Mouse (Mus musculus) testis, postnatal 14 days (tissue): ENCODE measurements around the gene Cnpy1.

Source experiments
- DNase-seq: peaks from one replicate; pipeline ENCODE4 v3.0.0; 2021; ENCODE audit warnings: low spot score

The Cnpy1 gene

DNA sequence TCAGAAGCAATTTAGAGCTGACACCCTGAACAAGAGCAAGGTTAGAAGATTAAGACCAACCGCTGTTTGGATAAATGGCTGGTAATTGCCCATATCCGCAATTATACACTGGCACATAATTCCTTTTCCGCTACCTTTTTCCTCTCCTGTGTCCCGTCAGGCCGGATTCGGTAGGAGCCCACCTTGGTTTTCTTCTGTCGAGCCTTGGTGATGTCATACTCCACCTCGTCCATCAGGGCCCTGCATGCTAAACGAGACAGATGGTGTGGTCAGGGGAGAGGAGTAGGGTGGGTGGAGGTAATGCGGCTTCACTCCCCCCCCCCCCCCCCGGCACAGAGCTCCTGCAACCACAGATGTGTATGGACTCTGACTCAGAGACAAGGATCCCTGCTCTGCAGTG lies at the start of gene Cnpy1:
Gene Cnpy1, minus strand, starts transcription at position 233 of the 400 bp plus-strand sequence.
- no peak for DNase-seq

DNA sequence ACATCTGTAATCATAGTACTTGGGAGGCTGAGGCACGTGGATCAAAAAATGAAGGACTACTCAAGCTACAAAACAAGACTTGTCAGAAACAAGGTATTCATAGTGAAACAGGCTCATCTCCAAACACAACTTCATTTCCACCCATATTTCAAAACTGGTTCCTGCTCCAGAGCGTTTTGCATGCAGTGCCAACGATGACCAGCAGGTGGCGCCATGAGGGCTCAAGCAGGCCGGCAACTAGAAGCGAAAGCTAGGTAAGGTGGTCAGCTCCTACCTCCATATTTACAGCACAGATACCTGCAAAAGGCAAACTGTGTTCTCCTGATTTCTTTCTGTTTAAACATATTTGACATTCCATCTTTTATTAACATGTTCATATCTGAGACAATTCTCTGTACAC lies 48.4 kb upstream of the Cnpy1 start:
- DNase-seq, result peak; percentile 69

DNA sequence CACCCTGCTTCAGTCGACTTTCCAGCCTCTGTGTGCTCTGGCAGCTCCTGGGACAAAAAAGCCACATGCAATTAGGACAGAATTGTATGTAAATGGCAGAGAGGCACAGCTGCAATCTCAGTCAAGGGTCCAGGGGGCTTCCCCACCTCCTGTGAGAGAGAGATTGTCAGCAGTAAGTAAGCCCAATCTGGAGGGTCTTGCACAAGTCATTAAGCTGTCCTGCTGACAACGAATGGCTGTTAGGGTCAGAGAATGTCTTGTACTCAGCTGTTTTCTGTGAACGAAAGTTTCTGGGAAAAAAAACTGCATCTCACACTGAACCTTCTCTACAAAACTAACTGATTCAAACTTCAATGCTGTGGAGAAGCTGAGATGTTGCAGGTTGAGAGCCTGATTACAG lies 46.7 kb upstream of the Cnpy1 start:
- no peak for DNase-seq

DNA sequence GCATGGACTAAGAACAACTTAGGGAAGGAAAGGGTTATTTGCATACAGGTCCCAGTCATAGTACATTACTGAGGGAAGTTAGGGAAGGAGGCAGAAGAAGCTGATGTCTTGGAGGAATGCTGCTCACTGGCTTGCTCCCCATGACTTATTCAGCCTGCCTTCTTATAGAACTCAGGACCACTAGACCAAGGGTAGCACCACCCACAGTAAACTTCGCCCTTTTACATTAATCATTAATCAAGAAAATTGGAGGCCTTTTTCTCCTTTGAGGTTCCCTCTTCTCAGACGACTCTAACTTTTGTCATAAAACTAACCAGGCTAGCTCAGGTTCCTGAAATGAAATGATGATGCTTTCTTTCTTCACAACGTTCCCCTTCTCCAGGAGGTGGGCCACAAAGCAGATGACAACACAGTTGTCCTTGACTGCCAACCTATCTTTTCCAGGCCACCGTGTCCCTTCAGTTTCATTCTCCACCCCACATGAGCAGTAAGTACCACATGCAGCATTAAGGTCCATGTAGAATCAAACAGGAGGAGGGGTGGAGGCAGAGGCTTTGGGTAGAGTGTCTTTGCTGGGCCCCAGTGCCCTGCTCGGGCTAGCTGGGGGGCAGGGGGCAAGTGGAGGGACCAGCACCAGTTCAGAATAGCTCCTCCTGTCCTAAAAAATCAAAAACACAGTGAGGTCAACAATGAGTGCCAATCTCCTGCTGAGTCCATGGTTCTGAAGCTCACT lies 45.7 kb upstream of the Cnpy1 start:
- no peak for DNase-seq

DNA sequence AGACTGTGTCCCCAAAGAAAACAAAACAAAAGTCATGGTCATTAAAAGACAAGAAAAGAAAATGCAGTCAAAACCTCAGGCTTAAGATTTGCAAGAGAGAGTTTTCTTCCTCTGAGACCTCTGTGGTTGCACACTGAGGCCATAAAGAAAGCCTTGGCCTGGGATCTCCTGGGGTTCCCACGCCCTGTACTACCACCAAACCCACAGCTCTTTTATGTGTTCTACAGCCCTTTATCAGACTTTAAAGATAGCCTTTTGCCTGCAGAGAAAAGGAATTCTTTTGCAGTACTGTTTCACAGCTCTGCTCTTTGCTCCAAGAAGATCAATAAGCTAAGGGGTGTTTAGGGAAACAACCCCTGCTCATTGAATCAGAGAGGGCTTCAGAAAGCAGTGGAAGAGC lies 45.0 kb upstream of the Cnpy1 start:
- DNase-seq, result no peak

DNA sequence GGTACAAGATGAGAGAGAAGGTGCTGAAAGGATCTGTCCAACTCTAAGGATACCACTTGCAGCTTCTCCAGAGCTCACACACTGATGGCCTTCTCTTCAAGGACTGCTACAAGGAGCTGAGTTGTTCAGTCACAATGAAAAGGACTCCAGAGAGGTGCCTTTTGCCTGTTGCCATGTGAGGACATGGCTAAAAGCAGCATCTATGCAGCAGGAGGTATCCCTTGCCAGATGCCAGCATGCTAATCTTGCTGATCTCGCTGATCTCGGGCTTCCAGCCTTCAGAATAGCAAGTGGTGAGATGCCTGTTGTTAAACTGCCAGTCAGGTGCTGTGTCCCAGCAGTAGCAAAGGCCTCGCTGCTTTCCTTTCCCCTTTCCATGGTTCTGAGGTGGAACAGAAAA lies 43.5 kb upstream of the Cnpy1 start:
- no peak for DNase-seq

DNA sequence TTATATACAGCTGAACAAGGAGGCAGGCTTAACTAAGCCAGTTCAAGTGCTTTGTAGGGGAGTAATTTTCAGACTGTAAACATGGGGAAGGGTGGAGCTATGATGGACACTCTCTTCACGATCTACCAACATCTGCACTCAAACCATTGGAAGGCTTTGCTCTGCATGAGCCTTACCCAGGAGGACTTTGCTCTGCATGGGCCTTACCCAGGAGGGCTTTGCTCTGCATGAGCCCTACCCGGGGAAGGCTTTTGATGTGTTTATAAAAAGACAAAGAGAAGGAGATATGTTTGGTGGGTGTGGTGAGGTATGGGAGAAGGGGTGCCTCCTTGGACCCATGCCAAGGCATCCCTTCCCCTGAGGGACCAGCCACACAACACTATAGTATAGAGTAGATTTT lies 31.7 kb upstream of the Cnpy1 start:
- DNase-seq, result no peak

DNA sequence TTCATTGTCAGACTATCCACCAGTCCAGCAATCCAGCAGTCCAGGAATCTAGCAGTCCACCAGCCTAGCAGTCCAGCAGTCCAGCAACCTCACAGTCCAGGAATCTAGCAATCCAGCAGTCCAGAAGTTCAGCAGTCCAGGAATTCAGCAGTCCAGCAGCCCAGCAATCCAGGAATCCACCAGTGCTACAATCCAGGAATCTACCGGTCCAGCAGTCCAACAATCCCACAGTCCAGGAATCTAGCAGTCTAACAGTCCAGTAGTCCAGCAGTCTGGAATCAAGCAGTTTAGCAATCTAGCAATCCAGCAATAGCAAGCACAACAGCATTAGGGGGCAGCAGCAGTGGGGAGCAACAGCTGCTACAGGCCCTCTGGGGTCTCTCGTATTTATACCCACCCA lies 27.2 kb upstream of the Cnpy1 start:
- DNase-seq, result no peak

DNA sequence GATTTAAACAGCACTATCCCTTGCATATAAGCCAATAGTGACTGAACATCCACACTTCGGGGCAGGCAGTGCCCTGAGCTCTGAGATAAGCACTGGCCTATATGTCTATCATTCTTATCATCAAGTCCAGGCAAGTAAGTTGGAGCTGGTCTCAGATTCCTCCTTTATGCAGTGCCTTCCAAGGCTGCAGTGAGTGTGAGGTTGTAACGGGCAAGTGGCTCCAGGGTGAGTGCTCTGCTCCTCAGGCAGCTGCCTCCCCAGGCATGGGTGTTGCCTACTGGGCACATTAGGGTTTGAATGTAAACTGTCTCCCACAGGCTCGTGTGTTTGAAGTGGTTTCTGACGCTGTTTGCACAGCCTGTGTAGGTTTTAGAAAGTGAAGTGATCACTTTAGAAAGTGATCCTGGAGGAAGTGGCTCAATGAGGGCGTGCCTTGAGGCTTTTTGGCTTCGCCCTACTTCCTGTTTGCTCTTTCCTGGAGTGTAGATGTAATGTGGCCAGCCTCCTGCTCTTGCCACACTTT lies 23.9 kb upstream of the Cnpy1 start:
- DNase-seq, result no peak

DNA sequence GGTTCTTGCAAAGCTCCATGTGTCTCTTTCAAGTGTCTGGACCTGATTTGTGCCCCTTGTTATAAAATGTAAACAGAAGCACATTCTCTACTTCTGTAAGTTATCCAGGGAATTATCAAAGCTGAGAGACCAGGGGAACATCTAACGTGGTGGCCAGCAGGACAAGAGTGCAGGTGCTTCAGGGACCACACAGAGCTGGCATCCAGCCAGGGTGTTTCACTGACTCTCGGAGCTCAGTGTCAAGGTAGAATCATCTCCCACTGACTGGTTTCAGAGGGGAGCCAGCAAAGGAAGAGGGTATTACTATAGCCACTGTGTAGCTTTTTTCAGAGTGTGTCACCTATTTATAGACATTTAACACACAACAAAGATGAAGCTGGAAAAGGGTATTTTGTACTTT lies 22.0 kb upstream of the Cnpy1 start:
- no peak for DNase-seq

DNA sequence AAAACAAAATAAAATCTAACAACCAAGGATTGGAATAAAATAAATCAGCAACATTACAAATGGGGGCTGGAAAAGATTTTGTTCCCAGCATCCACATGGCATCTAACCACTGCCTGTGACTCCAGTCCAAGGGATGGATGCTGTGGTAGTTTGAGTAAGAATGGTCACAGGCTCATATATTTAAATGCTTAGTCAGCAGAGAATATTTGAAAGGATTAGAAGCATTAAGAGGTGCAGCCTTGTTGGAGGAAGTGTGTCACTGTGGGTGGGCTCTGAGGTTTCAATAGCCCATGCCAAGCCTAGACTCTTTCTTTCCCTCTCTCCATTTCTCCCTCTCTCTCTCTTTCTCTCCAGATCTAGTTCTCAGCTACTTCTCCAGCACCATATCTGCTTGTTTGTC lies 20.0 kb upstream of the Cnpy1 start:
- DNase-seq, result no peak

DNA sequence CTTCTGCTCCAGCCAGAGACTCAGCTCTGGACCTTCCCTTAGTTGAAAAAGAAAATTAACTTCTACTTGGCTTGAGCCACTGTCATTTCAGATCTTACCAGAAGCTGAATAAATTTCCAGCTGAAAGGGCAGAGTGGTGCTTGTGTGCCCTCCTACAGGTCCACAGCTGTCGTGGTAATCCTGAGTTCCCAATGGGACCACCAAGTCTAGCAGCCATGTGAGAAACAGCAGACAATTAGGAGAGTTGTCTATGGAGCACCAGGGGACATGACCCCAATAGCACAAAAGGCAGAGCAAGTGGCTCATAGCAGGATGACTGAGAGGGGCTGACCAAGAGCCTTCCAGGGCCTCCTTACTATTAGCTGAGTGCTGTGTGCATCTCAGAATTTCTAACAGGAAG lies 18.2 kb upstream of the Cnpy1 start:
- no peak for DNase-seq

DNA sequence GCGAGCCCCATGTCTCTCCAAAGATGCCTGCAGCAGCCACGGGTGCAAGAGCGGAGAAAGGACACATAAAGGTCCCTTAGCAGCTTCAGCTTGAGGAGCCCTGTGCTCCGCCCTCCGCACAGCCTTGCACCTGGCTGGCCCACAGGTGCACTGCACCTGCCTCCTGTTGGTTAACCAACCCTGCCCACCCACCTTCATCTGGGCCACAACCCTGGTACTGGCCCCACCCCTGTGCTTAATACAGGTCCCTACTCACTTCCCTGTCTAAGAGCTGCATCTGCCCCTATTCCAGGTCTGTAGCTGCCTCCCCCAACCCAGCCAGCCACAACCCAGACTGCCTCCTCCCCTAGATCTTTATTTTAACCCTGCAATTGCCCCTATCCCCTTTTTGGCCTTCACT lies 16.5 kb upstream of the Cnpy1 start:
- no peak for DNase-seq

DNA sequence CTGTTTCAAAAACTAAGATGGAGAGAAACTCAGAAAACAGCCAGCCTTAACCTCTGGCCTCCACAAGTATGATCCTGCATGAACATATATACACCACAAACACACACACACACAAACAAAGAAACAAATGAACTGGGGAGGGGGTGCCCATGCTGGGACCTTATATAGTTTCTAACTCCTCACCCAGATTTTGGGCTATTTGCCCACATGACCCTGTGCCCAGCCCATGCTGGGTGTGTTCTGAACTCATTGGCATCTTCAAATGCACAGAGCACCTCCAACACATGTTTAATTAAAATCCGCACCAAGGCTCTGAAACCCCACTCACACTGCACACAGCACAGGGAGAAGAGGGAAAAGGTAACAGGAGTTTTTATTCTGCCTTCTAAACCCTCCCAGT lies 14.3 kb upstream of the Cnpy1 start:
- no peak for DNase-seq

DNA sequence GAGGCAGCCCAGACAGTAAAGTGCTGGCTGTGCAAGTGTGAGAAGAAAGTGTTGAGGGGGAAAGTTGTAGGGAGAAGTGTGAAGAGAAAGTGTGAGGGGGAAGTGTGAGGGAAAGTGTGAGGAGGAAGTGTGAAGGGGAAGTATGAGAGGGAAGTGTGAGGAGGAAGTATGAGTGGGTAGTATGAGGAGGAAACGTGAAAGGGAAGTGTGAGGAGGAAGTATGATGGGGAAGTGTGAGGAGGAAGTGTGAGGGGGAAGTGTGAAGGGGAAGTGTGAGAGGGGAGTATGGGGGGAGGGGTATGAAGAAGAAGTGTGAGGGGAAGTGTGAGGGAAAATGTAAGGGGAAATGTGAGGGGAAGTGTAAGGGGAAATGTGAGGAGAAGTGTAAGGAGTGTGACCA lies 13.8 kb upstream of the Cnpy1 start:
- no peak for DNase-seq

DNA sequence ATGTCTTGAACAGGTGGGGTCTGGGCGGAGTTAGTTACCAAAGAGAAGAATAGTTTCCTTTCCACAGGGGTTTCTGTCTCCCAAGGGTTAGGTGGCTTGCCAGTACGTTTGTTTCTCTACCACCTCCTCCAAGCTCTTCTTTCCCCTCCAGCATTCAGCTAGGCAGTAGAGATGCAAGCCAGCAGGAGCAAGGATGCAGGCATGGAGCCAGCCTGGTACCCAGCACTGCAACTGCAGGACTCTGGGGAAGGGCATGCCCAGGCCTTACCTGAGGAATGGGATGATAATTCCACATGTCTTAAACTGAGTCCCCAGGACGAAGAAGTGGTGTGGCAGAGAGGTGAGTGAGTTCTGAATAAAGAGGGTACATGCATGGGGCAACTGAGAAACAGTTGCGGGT lies 12.2 kb upstream of the Cnpy1 start:
- DNase-seq, result no peak

DNA sequence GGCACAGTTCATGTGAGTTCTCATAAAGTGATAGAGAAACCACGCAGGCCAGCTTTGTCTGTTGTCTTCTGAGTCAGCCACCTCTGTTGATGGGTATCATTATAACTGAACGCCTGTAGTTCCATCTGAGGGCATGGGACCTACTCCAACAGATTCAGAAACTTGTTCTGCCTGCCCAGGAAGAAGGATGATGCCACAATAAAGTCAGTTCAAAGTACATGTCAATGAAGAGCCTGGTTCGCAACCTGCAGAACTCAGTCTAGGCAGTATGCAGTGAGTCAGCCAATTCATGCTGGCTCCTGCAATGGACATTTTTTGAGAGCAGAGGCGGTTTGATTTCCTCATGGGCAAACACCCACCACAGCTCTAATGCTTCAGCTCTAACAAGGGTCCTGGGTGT lies 7.4 kb upstream of the Cnpy1 start:
- no peak for DNase-seq

DNA sequence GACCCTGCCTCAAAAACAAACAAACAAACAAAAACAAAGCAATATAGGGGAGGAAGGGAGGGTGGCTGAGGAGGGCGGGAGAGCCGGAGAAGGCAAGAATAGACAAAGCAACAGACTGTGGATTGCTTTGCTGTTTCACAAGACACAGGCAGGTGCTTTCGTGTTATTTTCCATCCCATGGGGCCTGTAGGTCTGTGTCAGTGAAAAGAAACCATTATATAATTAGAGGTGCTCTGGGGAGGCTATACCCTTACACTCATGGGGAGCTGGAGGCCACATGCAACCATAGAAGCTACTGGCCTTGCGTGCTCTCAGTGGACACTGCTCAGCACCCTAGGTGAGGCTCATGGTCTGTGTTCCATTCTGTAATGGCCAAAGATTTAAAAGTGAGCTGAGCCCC lies 6.7 kb upstream of the Cnpy1 start:
- no peak for DNase-seq

DNA sequence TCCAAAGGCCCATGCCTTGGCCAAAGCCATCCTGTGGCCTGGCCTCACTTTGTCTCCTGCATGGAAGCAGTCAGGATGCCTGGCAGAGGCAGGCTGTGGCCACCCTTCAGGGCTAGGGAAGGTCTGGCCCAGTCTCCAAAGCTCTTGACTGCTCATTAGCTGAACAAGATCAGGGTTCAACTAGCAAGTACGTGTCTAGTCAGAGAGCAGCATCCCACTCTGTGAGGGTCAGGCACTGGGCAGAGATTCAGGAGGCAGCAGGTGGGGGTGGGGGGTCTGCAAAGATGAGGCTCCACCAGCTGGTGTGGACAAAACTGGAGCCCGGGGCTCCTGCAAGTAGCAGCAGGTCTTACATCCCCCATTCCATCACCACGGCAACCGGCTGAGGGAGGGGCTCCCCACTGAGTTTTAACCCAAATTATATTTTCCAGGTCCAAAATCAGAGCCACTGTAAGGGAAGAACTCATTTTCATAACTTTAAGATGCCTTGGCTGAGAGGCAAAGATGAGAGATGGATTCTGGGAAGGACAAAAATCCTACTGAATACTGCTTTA lies 5.7 kb upstream of the Cnpy1 start:
- DNase-seq, result no peak

DNA sequence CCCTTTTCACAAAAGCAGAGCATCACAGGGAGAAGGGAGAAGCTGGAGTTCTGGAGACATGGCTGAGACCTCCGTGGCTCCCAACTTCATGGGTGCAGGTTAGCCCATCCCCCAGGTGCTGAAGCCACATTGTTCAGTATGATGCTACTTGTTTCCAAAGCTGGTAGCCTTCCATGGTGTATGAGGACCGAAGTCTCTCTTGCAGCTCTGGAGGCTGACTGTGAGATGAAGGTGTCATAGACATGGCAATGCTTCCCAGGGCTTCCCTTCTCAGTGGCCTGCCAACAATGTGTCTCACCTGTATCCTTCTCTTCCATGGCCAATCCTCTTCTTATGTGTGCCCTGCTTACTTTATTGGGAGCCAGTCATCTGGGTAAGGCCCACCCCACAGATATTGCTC lies 4.9 kb upstream of the Cnpy1 start:
- DNase-seq, result no peak

DNA sequence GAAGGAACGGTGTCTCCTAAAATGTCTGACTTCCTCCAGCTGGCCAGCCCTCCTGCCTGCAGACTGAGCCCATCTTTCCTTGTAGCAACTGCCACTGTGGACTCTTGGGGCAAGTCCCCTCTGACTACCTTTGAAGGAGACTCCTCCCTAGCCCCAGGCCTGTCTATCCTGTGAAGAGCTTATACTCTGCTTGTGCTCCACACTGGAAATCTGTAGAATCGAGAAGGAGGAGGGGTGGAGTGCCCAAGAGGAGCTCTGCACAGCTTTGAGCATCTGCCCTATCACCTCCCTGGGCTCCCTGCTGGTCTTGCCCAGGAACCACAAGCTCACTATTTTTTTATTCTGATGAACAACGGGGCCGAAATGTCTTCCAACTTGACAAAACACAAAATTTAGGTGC lies 485 bp downstream of the Cnpy1 start:
- DNase-seq, result no peak

DNA sequence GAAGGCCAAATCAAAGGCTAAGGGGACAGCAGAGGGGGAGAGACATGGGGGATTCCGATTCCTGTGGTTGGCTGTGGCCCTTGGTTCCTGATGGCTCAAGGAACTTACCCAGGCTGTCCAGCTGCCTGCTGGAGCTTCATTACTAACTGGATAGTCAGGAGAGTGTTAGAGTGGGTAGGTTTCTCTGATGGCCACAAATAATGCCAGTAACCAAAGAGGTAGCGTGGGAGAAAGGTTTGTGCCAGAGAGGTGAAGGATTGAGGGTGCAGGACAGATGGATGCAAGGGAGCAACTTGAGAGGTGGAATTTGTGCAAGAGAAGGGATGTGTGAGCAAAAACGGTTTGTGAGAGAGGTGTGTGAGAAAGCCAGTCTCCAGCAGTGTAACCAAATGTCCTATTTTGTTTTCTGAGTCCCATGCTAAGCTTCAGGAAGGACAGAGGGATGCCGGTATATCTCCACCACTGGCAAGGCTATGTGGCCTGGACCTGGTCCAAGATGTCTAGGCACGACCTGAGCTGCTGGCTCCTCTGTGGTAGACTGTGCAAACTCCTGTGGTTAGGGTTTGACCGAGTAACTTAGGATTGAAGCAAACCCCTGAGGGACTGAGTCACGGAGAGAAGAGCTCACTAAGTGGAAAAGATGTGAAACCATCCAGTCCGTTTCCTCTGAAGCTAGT lies 2.0 kb downstream of the Cnpy1 start:
- no peak for DNase-seq

DNA sequence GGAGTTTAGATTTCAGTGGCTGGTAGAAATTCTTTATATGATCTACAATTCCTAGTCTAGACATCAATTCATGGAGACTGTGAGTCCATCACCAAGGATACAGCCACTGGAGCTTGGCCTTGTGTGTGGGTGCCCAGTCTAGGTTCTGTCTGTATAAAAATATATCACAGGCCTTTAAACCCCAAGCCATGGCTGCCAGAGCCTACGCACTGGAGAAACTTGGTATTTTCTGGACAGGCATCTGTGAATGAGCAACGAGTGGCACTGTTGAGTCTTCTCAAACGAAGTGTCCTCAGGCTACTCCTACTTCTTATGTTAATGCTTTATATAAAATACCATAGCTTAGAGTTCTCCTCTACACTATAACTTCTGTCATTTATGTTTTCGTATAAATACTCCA lies 4.2 kb downstream of the Cnpy1 start:
- DNase-seq, result no peak

DNA sequence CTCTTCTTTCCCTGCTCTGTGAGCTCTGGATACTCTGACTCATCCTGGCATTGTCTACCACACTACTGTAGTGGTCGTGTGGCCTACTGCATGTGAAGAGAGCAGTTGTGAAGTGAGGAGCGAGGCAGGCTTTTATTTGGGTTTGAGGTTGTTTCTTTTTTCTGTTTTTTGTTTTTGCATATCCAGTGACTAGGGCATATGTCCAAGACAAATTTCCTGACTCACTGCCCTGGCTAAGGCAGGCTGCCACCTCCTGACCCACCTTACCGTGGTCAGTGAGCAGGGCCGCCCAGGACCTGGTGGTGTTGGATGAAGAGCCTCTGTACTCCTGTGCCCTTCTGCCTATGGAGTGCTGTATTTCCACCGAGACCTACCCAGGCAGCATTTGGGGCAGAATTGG lies 5.8 kb downstream of the Cnpy1 start:
- no peak for DNase-seq
